ENCODE assay signal across 8 mouse cellular contexts in genomic region chr19:8695330-8695729, GRCm38 (mm10). TPM values are rescaled to one million over a fixed set of nuclear protein-coding genes. Genes with fewer than 3 reads are reported as not detected.
DNase-seq lines count a peak whose midpoint lies in the region; ATAC-seq and TF ChIP-seq lines count a peak whose summit lies in the region.

No protein-coding gene starts in this region.

- H3K4me2 ChIP-seq in heart, embryonic 14.5 days (ENCODE audit: low read length), result no peak overlapping the region

- H3K4me1 ChIP-seq in heart, embryonic 14.5 days (ENCODE audit: control insufficient read depth in 2 of 2, insufficient read depth in 2 of 2, low read length in 2 of 2), result no peaks in the 10 kb centered on the region

- intact Hi-C loops in gastrocnemius, adult 2 months (cut with DNase I), result no loop called here
- intact Hi-C loops in gastrocnemius, postnatal 14 days (cut with DNase I; ENCODE audit: low total_unique reads), result no loop called here

- 0 out of 2 replicates have a peak, but pooled peaks have one; percentile 45 for ATAC-seq in heart, embryonic 14.5 days (ENCODE audit: insufficient number of reproducible peaks, insufficient read depth, low FRiP score, low read depth)

- H3K36me3 ChIP-seq in heart, embryonic 14.5 days (ENCODE audit: control insufficient read depth, insufficient read depth, low read length), result no peaks in the 10 kb centered on the region

- no peaks in the 10 kb centered on the region for H3K9me3 ChIP-seq in heart, embryonic 14.5 days (ENCODE audit: control insufficient read depth, low read length)

- no peaks in the 10 kb centered on the region for H3K27me3 ChIP-seq in heart, embryonic 14.5 days (ENCODE audit: control insufficient read depth, insufficient read depth, low read length)

- H3K27ac ChIP-seq in gastrocnemius, adult 2 months, result no peak overlapping the region
- no peak overlapping the region for H3K27ac ChIP-seq in heart, embryonic 14.5 days (replicated peaks in 1 of 2; ENCODE audit: control insufficient read depth in 1 of 2, insufficient read depth in 1 of 2, low read depth in 2 of 2, low read length in 2 of 2)

- H3K4me3 ChIP-seq in gastrocnemius, adult 2 months, result no peak overlapping the region
- H3K4me3 ChIP-seq in heart, embryonic 14.5 days (ENCODE audit: control insufficient read depth in 1 of 2, insufficient read depth in 1 of 2, low read depth in 1 of 2, low read length in 2 of 2), result no peak overlapping the region

- H3K9ac ChIP-seq in heart, embryonic 14.5 days (ENCODE audit: low read length), result no peak overlapping the region

- peak; percentile 49 for TF ChIP-seq CTCF in gastrocnemius, adult 2 months (IDR thresholded peaks at IDR 0.05)

- 38% methylated on average over 6 of the region's 6 CpGs for WGBS in heart, embryonic 14.5 days

- DNase-seq in gastrocnemius, adult 2 months, result peak; percentile 50
- DNase-seq in gastrocnemius, postnatal 14 days, result no peak
- peak; percentile 89 for DNase-seq in ZHBTc4 (ENCODE audit: low read depth, low spot score)
- peak; percentile 61 for DNase-seq in kidney, postnatal 14 days
- peak; percentile 82 for DNase-seq in naive thymus-derived CD4-positive, alpha-beta T cell, adult 2 months (ENCODE audit: low read depth)
- DNase-seq in layer of hippocampus, postnatal 14 days (ENCODE audit: low spot score in 2 of 2), result no peak
- no peak for DNase-seq in ovary, postnatal 14 days (ENCODE audit: low spot score)

RNA-seq across cellular contexts. Expression of gene Slc3a2, which starts 27.8 kb away (rescaled TPM):
- total RNA-seq in gastrocnemius, adult 2 months (2021), result 10 to 100 TPM; 33.9 to 35.1 TPM
- 10 to 100 TPM; 24.6 to 26.8 TPM for total RNA-seq in gastrocnemius, postnatal 14 days (2021)
- 62.2 and 65.7 TPM in 2 replicates for polyA plus RNA-seq in heart, embryonic 14.5 days (2014; fragmentation: Nextera tagmentation; extraction: Ambion mirVana)
- total RNA-seq in layer of hippocampus, postnatal 14 days (2021), result 100 to 1,000 TPM; 188 to 200 TPM

RNA-seq across cellular contexts. Expression of gene Chrm1, which starts 31.7 kb away (rescaled TPM):
- total RNA-seq in gastrocnemius, adult 2 months (2021), result not detected
- total RNA-seq in gastrocnemius, postnatal 14 days (2021), result under 1 TPM in 1 of 2 experiments, not detected in 1; 0.02 TPM
- 0.12 TPM in 1 of 2 replicates, not detected in the other for polyA plus RNA-seq in heart, embryonic 14.5 days (2014; fragmentation: Nextera tagmentation; extraction: Ambion mirVana)
- 100 to 1,000 TPM; 162 to 166 TPM for total RNA-seq in layer of hippocampus, postnatal 14 days (2021)

RNA-seq across cellular contexts. Expression of gene Wdr74, which starts 40.3 kb away (rescaled TPM):
- 10 to 100 TPM; 15.4 to 16.4 TPM for total RNA-seq in gastrocnemius, adult 2 months (2021)
- total RNA-seq in gastrocnemius, postnatal 14 days (2021), result 10 to 100 TPM; 21.7 to 23.4 TPM
- 49.7 and 50.5 TPM in 2 replicates for polyA plus RNA-seq in heart, embryonic 14.5 days (2014; fragmentation: Nextera tagmentation; extraction: Ambion mirVana)
- total RNA-seq in layer of hippocampus, postnatal 14 days (2021), result 10 to 100 TPM; 39.9 to 47.9 TPM

RNA-seq across cellular contexts. Expression of gene 1700092M07Rik, which starts 45.2 kb away (rescaled TPM):
- not detected for total RNA-seq in gastrocnemius, adult 2 months (2021)
- total RNA-seq in gastrocnemius, postnatal 14 days (2021), result not detected
- polyA plus RNA-seq in heart, embryonic 14.5 days (2014; fragmentation: Nextera tagmentation; extraction: Ambion mirVana), result 1.2 TPM in 1 of 2 replicates, not detected in the other
- total RNA-seq in layer of hippocampus, postnatal 14 days (2021), result 1 to 10 TPM; 1.8 to 2.0 TPM

RNA-seq across cellular contexts. Expression of gene Stx5a, which starts 45.9 kb away (rescaled TPM):
- 10 to 100 TPM; 20.8 to 22.1 TPM for total RNA-seq in gastrocnemius, adult 2 months (2021)
- total RNA-seq in gastrocnemius, postnatal 14 days (2021), result 10 to 100 TPM; 24.1 to 28.0 TPM
- polyA plus RNA-seq in heart, embryonic 14.5 days (2014; fragmentation: Nextera tagmentation; extraction: Ambion mirVana), result 81.4 and 83.5 TPM in 2 replicates
- total RNA-seq in layer of hippocampus, postnatal 14 days (2021), result 10 to 100 TPM; 64.5 to 71.4 TPM

Comparison
In these comparisons a context has a peak if more than half of its experiments do, and no peak if none do; other contexts are left out.
1. DNase-seq: peak in gastrocnemius, adult 2 months (single experiment), ZHBTc4 (single experiment), kidney, postnatal 14 days (single experiment) and naive thymus-derived CD4-positive, alpha-beta T cell, adult 2 months (single experiment); none in gastrocnemius, postnatal 14 days (single experiment), layer of hippocampus, postnatal 14 days (0 of 2) and ovary, postnatal 14 days (single experiment).
2. RNA of gene Slc3a2, which starts 27.8 kb away (total RNA-seq): 188 to 200 TPM in layer of hippocampus, postnatal 14 days; 33.9 to 35.1 TPM in gastrocnemius, adult 2 months and 24.6 to 26.8 TPM in gastrocnemius, postnatal 14 days; every median in the first group is over 4 times any median in the second.
3. RNA of gene Chrm1, which starts 31.7 kb away (total RNA-seq): 162 to 166 TPM in layer of hippocampus, postnatal 14 days; 0.02 TPM in gastrocnemius, postnatal 14 days and not detected in gastrocnemius, adult 2 months; every median in the first group is over 100 times any median in the second.